Mouse (Mus musculus): ENCODE results near the gene Nf2.

DNA sequence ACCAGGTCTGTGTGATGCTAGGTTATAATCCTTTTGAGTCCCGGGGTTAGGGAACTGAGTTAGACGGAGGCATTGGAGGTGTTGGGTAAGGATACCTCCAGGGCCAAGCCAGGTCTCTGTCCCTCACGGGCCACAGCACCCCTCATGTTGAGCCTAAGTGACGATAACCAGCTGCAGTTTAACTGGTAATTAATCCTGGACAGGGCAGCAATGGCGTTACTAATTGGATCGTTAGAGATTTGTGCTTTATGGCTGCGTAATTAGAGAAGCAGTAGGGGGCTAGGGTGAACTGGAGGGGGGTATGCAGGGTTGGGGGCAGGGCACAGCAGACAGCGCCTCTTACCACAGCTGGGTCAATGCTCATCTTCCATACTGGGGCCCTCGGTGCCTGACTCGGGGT is 96.5 kb downstream of the Nf2 start:
- TF ChIP-seq POLR2A (IDR thresholded peaks at IDR 0.05; ENCODE audit: low read depth, low read length) (no peak), CTCF (IDR thresholded peaks at IDR 0.05; ENCODE audit: extremely low read depth, insufficient read depth, insufficient read length, insufficient replicate concordance) (no peak)
